Mouse (Mus musculus) telencephalon, adult 2 months (tissue): ENCODE measurements around the gene Hectd1.

Source experiments
- DNase-seq: peaks from one replicate; pipeline ENCODE4 v3.0.0-alpha.2; 2011; ENCODE audit warnings: low read depth, low spot score

Gene Hectd1

GRCm38 (mm10) chr12:51843576-51844520 is 14.5 kb upstream of the Hectd1 start:
- DNase-seq, result no peak

- no peak for DNase-seq
Measured at GRCm38 (mm10) chr12:51842081-51842864, 12.9 kb upstream of the Hectd1 start.

DNA sequence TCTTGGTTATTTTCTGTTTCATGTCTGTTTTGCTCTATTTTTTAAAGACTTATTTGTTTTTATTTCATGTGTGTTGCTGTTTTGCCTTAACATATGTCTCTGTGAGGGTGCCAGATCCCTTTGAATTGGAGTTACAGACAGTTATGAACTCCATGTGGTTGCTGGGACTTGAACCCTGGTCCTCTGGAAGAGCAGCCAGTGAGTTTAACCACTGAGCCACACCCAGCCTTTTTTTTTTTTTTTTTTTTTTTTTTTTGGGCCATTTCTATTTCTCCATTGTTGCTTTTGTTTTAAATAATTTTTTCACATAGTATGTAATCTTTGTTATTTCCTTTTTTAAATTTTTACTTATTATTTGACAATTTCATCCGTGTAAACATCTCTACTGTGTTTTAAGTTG is 10.5 kb upstream of the Hectd1 start:
- DNase-seq, result no peak

- no peak for DNase-seq
Measured at GRCm38 (mm10) chr12:51835219-51835618, 5.9 kb upstream of the Hectd1 start.

DNA sequence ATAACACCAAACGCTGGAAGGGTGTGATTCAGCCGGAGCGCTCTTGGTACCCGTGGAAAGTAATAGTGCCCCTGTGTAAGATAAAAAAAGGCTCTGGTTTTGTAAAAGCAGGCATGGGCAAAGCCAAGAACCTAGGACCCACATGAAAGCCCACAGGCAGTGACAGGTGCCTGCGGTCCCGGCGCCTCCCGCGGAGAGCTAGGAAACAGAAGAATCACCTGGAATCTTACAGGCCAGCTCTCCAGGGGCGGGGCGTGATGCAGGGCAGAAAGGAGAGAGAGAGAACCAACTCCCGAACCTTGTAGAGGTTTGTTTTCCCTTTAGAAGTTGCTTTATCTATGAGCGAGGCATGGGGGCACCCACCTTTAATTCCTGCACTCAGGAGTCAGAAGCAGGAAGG is 2.6 kb upstream of the Hectd1 start:
- DNase-seq, result no peak

DNA sequence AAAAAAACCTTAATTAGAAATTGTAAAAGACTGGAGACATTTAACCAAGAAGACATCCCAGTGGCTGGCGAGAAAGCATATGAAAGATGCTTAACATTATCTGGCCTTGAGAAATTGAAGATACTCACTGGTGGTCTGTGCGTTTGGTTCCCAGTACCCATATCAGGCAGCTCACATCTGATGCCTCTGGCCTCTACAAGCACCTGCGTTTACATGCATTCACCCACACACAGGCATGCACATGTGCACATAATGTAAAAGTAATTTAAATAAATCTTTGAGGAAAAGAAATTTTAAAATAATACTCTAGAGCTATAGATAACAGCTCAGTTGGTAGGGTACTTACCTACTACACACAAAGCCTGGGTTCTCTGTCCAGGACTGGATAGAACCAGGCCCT is 2.0 kb upstream of the Hectd1 start:
- DNase-seq, result no peak

DNA sequence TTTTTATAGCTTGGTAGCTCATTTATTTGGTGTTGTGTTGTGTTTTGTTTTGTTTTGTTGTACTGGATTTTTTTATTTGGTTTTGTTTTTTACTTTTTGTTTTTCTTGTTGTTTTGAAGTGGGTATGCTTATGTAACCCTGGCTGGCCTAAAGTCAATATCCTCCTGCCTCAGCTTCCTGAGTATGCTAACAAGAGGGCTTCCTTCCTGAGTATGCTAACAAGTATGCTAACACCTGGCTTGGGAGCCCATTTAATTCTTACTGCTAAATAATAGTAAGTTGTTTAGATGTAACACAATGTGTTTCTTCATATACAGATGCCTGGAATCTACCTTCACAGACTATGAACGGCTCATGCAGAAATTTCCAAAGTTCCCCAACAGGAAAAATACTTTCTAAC is 1.3 kb upstream of the Hectd1 start:
- DNase-seq, result no peak

GRCm38 (mm10) chr12:51830077-51830402 is 704 bp upstream of the Hectd1 start:
- DNase-seq, result no peak

DNA sequence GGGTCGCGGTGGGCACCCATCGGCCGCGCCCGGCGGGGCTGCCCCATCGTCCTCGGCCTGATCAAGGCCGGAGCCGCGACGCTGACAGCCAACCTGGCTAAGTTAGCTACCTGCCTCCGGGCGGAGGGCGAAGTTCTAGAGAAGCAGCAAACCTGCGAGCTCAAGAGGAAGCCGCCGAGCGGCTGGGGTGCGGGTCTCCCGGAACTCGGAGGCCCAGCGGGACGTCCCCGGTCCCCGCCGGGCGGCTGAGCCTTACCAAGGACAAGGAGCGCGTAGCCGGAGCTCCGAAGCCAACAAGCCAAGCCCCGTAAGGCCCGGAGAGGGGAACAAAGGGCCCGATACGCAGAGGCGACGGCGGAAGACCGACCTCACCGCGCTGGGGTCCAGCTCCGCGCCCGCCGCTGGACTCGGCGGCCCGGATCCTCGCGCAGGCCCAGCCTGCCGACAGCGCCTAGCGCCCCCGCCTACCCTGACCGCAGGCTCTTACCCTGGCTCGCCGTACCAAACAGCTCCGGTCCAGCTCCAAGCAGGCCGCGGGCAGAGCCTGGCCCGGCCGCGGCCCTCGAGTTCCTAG is 533 bp downstream of the Hectd1 start:
- DNase-seq, result peak; percentile 45

DNA sequence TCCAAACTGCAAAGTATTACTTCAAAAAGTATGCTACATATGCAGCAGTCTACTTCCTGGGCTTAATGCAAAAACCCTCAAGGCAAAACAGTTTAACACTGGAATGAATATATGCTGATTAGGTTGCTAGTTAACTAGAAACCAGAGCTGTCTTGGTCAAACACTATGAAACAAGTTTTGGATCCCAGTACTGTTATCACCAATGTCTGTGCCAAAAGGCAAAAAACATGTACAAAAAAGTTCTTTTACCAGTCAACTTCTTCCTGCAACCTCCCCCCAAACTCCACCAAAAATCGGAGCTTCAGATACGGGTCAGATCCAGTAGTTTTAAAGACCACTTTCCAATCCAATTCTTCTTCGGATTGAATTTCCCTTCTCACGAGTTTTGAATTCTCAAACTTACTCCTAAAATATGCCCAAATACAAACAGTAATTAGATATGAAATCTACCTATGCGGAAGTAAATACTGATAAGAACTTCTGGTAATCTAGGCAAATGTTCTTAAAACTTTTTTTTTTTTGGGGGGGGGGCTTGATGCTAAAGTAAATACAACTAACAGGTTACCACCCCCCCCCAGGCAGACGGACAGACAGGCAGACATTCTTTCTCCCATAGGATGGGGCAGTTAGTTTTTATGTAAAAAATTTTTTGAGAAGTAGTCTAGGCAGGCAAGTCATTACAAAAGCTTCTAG is 1.2 kb downstream of the Hectd1 start:
- no peak for DNase-seq

DNA sequence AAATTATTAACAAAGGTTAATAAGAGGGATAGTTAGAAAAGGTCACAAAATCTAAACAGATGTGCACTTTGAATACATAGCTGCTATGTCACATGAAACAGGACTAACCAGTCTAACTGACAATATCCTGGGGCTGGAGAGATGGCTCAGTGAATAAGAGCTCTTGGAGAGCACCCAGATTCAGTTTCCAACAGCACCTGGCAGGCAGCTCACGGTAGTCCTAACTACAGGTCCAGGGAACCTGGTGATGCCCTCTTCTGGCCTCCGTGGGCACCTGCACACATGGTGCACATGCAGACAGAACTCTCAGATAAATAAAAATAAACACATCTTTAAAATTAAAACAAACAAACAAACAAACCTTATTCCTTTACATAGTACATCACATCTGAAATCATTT is 4.0 kb downstream of the Hectd1 start:
- DNase-seq, result no peak

GRCm38 (mm10) chr12:51823311-51823710 is 6.0 kb downstream of the Hectd1 start:
- DNase-seq, result no peak

DNA sequence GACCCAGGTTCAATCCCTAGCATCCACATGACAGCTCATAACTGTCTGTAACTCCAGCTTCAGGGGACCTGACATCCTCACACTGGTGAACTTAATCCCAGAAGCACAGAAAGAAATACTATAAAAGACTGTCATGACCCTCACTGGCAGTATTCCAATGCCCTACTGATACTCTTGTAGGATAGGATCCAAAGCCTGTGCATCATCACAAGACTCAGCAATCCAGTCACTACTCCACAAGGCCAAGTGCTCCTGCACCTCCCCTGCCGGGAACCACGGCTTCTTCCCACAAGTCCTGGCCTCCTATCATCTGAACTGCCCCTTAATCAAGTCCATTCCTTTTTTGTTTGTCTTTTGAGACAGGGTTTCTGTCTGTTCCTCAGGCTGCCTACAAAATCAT is 6.5 kb downstream of the Hectd1 start:
- DNase-seq, result no peak

- DNase-seq, result no peak
Measured at GRCm38 (mm10) chr12:51822236-51822635, 7.1 kb downstream of the Hectd1 start.

DNA sequence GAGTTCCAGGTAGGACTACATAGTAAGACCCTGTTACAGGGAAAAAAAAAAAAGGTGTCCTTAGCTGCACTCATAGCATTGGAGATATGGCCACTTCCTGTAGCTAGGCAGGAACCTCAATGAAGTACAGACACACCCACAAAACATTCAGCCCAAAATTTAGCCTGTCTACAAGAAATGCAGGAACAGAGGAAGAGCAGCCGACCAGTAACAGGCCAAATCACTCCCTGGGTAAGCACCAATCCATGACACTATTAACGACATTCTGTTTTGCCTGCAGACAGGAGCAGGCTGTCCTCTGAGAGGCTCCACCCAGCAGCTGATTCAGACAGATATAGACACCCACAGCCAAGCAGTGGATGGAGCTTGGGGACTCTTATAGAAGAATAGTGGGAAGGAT is 8.1 kb downstream of the Hectd1 start:
- no peak for DNase-seq

- no peak for DNase-seq
Measured at GRCm38 (mm10) chr12:51819951-51820498, 9.3 kb downstream of the Hectd1 start.

- DNase-seq, result no peak
Measured at GRCm38 (mm10) chr12:51817815-51818613, 11.3 kb downstream of the Hectd1 start.

- DNase-seq, result no peak
Measured at GRCm38 (mm10) chr12:51811388-51812140, 17.8 kb downstream of the Hectd1 start.

- DNase-seq, result no peak
Measured at GRCm38 (mm10) chr12:51810564-51810963, 18.8 kb downstream of the Hectd1 start.

DNA sequence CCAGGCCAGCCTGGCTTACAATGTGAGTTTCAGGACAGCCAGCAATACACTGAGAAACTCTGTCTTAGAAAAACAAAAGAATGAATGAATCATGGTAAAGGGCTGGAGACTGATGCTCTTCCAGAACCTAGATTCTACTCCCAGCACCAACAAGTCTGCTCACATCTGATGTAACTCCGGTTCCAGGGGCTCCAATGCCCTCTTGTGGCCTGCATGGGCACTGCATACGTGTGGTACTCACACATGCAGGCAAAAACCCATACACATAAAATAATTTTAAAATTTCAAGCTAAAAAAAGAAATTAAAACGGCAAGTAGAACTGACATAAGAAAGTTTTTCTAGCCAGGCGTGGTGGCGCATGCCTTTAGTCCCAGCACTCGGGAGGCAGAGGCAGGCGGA is 44.5 kb downstream of the Hectd1 start:
- DNase-seq, result no peak
